Mouse (Mus musculus) embryonic fibroblast, embryonic 13.5 days (primary cell): ENCODE data around the gene Sel1l3.

Experiments
- CTCF ChIP-seq: IDR thresholded peaks from 2 replicates; pipeline ENCODE4 v1.5.1; 2011; ENCODE audit warnings: mild to moderate bottlenecking, control low read depth, low read length, moderate library complexity, borderline replicate concordance; ENCODE audit not compliant: insufficient read depth
- POLR2A ChIP-seq: IDR thresholded peaks from 2 replicates; pipeline ENCODE4 v1.6.1; 2011; ENCODE audit warnings: low read depth, mild to moderate bottlenecking, control low read depth, low read length, moderate library complexity

GRCm38 (mm10) chr5:53243933-53244332 is 30.2 kb upstream of the Sel1l3 start:
- TF ChIP-seq CTCF, result no peak
- no peak for TF ChIP-seq POLR2A
